Mouse (Mus musculus): ENCODE results near the gene Tmem238.

DNA sequence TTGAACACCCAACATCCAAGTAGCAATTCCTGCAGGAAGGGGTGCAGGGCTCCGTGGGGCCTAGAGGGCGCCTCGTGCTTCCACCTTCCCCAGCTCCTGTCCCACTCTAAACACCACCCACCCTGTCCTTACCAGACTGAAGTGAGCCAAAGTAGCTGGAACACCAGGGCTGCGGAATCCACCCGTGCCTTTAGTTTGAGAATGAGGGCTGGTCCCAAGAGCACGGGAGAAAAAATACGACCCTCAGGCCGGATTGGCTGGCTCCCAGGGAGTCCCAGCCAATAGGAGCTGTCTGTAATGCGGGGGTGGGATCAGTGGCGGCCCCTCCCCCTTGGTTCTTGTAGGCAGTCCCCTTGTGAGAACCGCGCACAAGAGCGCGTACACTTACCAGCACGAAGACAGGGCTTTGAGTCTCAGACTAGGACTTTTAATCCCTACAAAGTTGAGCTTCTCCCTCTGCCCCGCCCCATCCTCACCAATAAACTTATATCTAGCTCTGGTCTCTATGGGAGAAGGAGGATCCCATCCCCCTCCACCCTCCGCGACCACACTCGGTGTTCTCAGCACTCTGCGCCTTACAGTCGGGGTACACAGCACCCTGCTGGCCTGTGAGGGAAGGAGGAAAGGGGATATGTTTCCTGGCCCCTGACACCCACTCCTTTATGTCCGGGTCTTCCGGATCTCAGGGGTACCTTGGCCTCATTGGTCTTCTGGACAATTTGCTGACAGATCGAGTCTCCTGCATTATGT lies 36.5 kb downstream of the Tmem238 start, which contains the start of gene Cox6b2:
- TF ChIP-seq GATA1 (IDR thresholded peaks at IDR 0.05; ENCODE audit: low read length) (no peak), TAL1 (IDR thresholded peaks at IDR 0.05; ENCODE audit: low read length) (no peak)
